Mouse (Mus musculus) left cerebral cortex, adult 9 months (tissue): ENCODE results near the gene Necap2.

Experiments
- DNase-seq, 2 experiments: peaks; one replicate each; pipeline ENCODE4 v3.0.0; 2022; ENCODE audit warnings: low spot score in 2 of 2

Necap2 gene

DNA sequence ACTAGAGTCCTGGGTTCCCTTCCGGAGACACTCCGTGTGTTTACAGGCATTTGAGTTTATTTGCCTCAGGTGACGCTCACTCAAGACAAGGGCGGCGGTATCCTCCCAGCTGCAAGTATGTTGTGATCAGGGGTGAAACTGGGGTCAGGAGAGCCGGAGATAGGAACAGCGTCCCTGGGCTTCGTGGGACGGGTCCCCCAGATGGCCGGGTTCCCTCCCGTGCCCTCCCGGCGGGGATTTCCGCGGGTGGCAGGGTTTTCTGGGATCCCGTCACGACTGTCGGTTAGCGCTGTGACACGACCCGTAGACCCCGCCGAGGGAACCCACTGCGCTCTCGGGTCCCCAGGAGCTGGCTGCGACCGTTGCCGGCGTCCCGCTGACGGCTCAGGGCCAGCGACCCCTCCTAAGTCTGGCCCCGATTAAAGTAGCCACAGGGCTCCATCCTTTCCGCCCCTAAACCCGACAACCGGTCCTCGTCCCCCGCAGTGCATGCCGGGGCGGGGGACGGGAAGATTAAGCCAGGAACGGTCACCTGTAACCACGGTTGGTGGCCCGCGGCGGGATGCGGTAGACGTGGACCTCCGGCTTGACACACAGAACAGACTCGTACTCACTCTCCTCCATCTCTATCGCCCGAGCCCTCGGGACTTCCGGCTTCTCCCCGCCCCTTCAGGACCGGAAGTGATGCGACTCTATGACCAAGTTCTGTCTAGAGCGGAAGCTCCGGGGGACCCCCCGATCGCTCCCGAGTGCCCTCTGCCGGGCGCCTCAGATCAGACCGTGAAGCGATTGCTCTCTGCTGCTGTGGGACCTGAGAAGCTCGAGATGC, at the start of gene Necap2:
Necap2 (minus strand) TSS at position 677 of the 829 bp plus-strand sequence.
- DNase-seq, result peak; percentile 88 to 94

DNA sequence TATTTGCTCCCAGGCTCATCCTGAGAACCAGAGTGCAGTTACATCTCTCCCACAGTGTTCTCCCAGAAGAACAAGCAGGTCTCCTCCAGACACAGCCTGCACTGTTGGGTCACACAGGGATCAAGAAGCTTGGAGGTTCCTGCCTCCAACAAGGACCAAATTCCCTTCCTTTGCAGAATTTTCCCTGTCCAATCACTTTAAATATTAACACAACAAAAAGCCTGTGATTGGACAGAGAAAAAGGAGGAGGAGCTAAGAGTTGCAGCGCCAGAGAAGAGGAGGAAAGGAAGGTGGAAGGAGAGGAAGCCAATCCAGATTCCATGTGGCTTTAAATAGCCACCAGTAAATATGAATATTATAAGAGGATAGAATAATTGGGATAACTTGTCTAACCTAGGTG, 44.9 kb upstream of the Necap2 start:
- no peak for DNase-seq

DNA sequence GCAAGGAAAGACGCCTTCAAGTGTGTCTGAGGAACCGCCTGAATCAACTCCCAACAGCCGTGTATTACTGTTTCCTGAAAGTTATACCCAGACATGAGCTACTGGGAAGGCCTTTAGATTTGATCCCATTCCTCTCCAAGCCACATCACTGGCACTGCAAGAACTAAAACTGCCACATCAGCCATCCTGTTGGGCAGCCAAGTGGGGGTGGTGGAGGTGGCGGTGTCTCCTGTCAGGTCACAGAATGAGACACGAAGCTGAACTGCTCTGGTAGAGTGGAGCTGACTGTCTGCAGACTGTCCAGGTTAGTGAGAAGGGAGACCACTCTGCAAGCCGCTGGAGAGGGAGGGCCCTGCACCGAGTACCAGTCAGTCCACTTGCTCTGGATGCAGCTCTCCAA, 44.5 kb upstream of the Necap2 start:
- no peak for DNase-seq

DNA sequence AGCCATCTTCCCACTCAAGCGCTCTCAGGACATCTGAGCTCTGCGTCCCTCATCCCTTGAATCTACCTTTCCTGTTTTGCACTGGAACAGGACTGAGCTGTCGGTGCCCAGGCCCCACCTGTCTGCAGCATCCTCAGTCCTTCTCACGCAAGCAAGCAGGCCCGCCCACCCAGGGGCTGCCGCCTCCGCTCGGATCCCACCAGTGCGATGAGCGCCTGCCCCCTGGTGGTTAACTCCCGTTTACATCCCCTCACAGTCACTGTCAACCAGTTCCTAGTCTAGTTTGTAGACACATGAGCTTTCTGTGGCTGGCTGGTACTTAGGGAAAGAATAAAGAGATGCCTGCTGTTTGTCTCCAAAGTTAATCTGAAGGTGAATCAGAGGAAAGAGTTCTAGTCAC, 42.5 kb upstream of the Necap2 start:
- peak in 1 of 2 experiments; percentile 67 for DNase-seq

DNA sequence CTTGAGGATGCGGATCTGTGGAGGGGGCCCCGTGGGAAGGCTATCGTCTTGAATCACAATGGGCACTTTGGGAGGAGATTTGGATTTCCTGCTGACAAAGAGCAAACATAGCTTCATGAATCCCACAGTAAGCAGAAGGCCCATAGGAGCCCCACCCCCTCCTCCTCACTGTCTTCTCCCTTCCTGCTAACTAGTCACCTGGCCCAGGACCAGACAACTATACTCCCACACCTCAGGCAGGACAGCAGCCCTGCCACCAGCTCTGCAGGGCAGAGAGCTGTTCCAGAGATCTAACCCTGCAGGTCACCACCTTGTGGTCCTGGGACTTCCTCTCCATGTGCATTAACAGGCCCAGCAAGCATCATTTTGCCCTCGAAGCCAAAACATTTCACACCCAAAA, 40.5 kb upstream of the Necap2 start:
- DNase-seq, result no peak

DNA sequence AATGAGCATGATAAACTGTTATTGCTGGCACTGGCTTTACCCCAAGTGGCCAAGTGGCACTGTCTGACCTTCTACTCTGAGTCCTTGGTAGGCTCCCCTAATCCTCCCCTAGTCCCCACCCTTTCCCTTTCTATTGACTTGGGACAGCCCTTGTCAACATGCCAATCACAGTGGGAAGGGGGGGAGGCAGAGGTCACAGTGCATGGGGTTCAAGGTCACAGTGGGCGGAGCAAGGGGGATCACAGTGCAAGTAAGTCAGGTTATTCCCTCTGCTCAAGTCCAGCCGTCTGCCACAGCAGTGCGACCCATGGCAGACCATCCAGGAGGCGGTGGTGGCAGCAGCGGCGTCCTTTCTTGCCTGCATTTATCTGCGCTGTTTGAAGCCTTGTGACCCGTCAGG, 37.2 kb upstream of the Necap2 start:
- no peak for DNase-seq

DNA sequence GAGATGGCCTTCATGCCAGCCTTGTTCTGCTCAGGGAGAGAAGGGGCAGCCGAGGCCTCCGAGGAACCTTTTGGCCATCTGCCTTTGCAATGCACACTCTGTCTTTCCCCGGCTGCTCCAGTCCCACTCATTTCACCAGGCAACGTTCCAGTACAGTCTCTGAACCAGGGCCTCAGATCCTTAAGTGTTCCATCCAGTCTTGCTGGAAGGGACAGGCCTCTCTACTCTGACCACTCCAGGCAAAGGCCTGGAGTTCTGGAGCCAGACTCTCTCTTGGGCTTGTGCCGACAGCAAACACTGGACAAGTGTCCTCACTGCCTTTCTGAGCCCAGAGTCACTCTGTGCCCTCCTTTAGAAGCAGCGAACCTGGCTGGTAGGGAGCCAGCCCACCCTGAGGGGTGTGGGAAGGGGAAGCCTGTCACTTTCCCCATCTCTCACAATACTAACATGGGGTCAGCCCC, 36.4 kb upstream of the Necap2 start:
- DNase-seq, result peak in 1 of 2 experiments; percentile 42

DNA sequence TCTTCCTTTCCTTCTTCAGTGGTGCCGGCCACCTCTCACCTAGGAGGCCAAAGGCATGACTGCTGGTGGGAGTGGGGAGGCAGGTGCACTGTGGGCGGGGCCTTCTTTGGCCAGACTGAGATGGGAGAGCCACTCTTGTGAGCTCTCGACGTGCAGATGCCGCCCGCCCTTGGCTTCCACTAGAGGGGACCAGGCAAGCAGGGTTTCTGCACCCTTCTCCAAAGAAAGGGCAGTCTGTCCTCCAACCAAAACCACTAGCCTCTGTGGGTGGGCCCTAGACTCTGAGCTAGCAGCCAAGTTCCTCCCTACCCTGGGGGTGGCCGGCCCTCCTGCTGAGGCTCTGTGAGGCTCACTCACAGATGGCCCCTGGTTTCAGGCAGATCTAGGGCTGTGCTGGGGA, 35.7 kb upstream of the Necap2 start:
- DNase-seq, result no peak

DNA sequence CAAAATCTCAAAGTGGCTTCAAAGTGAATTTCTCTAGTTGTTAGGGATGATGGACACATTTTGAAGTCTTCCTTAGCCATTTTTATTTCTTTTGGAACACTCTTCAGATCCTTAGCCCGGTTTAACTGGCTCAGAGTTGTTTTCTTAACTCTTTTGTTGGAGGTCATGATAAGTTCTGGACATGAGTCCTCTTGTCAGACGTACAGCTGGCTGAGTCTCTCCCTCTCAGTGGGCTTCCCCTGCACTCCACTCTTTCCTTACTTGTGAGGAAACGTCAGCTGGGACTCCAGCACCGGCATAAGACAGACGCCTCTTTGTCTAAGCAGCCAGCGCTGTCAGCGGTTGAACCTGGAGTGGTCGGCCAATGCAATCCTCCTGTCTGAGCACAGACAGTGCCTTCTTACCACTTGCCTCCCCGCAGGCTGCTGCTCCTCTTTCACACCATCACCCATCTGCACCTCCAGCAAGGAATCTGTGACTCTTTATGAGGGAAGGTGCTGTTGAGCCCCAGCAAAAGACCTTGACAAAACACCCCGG, 30.1 kb upstream of the Necap2 start:
- no peak for DNase-seq

DNA sequence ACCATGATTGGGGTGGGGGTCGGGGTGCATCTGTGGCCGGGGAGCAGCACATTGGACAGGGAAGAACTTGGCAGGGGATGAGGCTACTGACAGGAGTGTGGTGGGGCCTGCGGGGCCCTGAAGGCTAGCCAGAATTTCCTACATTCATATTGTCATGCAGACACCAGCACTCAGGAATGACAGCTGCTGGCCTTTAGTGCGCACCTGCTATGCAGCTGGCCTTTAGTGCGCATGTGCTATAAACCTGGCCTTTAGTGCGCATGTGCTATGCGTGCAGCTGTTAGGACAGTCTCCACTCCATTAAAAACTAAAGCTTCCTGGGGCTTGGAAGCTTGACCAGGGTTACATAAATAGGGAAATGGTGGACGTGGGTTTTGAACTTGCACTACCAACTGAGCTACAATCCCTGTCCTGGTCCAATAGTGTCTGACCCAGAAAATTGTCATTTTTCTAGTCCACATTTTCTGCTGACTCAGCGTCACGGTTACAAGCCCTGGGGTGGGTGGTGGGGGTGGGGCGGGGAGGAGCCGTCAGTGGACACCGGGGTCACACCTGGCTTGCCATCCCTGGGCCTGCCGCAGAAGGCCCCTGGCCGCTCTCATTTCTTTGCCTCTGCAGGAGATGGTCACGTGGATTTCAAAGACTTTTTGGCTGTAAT, 28.5 kb upstream of the Necap2 start:
- no peak for DNase-seq

DNA sequence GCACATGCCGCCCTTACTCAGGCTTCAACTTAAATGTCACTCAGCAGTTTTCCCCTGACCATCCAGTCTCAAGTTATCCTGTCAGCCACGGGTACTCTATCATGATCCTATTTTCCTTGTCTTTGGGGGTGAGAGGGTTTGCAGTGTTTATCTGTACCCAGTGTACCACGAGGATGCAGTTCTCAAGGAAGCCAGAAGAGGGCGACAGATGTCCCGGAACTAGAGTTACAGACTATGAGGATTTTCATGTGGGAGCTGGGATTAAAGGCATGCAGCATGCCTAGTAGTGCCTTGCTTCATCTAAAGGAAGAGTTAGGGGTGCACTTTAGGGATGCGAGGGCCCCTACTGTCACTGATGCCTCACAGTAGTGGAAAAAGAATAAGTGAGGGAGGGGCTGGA, 23.7 kb upstream of the Necap2 start:
- DNase-seq, result no peak

DNA sequence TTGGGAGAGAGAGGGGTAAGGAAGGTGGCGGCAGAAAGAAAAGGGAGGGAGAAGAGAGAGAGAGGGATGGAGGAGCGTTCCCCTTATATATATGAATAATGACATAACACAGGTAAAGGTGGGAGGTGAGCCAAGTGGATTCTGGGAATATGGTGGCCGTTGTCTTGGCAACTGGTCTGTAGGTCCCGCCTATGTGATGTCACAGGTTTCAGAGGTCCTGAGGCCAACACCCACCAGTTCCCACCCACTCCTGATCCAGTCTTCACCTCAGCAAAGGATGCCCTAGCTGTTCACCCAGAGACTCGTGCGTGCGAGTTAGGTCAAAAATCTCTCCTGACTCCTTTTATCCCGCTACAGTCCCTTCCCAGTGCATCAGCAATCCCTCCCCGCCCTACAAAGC, 23.1 kb upstream of the Necap2 start:
- no peak for DNase-seq

DNA sequence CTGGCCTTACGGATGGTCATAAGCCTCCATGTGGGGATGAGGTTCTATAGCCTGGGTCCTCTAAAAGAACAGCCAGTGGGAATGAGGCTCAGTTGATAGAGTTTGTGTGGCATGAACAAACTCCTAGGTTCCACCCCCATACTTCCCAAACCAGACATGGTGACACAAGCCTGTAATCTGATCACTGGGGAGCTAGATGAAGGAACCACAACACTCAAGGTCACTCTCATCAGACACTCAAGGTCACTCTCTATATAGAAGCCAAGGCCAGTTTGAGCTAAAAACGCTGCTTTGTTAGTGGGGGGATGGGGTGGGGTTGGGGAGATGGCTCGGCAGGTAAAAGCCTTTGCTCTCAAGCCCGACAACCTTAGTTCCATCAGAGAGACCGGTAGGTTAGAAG, 21.8 kb upstream of the Necap2 start:
- DNase-seq, result no peak

DNA sequence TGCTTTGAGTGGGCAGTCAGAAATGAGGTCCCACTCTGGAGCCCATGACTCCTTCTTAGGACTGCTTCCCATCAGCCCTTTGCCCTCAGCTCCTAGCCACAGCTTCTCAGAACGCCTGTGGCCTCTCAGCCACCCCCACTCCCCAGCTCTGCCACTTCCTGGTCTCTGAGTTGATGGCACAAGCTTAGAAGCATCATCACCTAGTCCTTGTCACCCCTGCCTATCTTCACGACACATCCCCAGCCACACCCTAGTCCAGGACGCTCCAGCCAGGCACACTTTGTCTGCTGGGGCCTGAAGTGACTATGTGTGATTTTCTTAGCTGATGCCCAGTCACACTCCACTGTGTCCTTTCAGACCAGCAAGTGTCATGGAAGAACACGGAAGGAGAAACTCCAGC, 20.8 kb upstream of the Necap2 start:
- DNase-seq, result no peak

DNA sequence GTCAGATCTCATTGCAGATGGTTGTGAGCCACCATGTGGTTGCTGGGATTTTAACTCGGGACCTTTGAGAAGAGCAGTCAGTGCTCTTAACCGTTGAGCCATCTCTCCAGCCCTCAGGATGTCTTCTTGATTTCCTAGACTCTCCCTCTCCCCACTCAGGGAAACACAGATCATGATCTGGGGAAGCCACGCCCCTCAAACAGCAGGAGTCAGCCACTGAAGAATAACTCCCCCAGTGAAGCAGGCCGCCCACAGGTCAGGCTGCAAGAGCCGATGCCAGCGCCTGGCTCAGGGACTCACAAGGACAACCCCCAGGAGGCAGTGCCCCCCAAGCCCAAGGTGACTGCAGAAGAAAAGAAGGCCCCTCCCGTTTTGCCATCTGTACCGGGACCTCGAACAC, 18.6 kb upstream of the Necap2 start:
- DNase-seq, result no peak

DNA sequence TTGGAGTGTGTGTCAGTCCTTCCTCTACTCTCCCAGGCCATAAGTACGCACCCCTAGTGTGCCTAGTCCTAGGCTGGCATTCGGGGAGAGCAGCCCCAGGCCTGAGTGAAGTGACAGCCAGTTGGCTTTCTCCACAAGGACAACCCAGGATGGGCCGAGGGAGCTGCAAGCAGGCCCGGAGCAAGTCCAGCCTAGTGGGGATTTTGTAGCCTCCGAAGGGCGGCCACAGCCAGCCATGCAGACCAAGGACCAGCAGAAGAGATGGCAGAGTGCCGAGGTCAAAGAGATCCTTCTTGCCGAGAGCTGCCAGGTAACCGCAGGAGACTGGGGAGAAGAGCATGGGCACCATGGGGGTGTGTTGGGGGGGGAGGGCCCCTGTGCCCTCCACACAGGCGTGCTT, 16.9 kb upstream of the Necap2 start:
- DNase-seq, result no peak

DNA sequence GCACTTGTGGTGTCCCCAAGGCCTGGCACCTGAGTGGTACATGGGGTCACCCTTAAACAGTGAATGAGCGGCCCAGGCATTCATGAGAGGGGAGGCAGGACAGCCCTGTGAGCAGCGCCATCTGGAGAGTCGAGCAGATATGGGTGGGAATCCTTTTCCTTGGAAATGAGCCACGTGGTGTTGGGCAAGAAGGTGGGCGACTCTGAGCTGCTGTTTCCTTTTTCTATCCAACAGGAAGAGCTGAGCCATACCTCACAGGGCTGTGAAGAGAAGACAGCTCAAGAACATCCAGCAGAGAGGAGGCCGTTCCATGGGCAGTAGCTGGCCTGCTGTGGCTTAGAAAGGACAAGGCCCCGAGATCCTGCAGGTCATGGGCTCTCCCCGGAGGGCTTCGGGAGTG, 10.6 kb upstream of the Necap2 start:
- DNase-seq, result no peak

DNA sequence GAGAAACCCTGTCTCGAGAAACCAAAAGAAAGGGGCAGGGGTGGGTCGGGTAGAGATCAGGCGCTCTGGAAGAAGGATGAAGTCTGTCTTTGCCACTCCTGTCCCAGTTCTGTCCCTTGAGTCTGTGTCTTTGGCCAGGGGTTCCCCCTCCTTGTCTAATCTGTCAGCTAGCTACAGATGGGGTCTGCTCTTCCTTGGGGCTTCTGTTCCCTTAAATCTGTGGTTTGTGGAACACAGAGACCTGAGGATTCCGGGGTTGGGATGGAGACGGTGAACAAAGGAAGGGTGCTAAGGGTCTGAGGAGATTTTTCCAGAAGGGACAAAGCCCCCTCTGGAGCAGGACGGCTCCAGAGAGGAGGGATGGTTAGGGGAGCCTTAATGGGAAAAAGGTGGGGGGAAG, 9.9 kb upstream of the Necap2 start, which contains the start of gene Spata21:
Spata21 (plus strand) TSS at position 301 of the 400 bp plus-strand sequence.
- no peak for DNase-seq

DNA sequence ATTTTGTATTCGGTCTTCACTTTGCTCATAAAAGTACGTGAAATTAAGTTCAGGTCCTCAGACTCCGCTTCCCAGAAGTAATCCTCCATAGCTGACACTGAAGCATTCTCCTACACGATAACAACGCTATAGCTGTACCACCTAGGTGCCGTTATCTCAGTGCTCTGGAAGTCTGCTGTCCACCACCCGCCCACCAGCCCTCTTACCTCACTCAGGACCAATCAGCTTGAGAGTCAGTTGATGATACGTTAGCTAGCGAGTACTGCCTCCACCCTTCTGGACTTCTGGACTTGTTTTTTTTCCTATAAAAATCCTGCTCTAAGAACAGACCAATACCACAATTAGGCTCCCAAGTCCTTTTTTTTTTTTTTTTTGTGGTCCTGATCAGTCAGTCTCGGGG, 8.7 kb upstream of the Necap2 start:
- no peak for DNase-seq

DNA sequence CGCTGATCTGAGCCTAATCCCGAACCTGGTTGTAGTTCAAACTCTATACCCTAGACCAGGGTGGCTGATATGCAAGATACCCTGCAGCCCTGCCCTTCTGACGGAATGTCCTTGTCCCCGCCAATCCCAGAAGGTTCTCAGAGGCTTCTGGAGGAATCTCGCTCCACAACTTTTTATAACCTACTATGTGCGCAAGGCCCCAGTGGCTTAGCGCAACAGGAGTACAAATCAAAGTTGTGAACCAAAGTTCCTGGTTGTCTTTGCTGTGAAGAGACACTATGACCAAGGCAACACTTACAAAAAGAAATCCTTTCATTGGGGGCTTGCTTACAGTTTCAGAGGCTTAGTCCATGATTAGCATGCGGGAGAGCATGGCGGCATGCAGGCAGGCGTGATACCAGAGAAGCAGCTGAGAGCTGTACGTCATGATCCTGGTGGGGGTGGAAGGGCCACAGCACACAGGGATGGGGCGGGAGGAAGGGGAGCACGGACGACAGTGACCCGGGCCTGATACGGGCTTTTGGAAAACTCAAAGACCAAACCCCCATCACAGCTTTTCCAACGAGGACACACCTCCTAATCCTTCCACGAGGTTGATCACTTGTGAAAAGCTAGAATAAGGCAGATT, 467 bp upstream of the Necap2 start:
- no peak for DNase-seq

DNA sequence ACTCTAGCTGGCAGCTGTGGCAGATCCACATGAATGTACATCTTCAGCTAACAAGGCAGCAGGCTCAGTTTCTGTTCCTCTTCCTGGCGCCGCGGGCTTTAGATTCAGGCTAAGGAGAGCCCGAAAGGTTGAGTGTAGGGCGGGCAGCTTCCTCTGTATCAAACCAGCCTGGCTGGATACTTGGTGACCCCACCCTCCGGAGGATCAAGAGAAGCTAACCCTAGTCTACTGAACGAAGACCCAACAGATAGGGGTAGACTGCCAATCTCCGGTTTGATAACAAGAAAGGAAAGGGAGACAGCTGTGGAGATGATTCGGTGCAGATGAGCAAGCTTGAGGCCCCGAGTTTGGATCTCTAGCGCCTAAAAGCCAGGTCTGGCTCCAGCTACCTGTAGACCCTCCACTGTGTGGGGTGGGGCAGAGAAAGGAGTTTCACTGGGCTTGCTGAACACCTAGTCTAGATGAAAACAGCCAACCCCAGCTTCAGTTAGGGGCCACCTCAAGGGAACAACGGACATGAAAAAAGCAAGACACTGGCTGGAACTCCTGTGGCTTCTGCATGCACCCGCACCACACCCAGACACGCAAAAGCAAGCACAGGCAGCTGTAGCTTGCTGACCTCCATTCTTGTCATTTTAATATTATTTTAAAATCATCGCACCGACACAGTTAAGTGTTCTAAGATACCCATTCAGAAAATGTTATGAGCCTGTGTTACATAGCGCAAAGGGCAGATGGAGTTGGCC, 1.2 kb downstream of the Necap2 start:
- DNase-seq, result no peak

DNA sequence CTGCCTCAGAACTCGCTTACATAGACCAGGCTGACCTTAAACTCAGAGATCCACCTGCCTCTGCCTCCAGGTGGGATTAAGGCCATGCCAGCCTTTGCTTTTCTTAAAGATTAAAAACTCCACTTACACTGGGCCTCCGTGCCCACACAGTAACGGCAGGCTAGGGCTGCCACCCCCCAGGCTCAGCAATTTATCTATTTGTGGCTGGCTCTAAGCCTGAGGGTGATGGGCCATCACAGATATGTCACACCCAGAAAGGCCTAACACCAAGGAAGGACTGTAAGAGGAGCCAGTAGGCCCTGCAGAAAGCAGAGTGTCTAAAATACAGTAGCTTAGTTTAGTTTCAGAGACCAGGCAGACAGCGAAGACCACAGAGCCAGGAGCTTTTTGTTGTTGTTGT, 4.0 kb downstream of the Necap2 start:
- DNase-seq, result no peak
